Mouse (Mus musculus): ENCODE data around the gene H6pd.
A peak's percentile ranks its signal among the peaks of the same experiment; 100 is the strongest.

The H6pd gene

DNA sequence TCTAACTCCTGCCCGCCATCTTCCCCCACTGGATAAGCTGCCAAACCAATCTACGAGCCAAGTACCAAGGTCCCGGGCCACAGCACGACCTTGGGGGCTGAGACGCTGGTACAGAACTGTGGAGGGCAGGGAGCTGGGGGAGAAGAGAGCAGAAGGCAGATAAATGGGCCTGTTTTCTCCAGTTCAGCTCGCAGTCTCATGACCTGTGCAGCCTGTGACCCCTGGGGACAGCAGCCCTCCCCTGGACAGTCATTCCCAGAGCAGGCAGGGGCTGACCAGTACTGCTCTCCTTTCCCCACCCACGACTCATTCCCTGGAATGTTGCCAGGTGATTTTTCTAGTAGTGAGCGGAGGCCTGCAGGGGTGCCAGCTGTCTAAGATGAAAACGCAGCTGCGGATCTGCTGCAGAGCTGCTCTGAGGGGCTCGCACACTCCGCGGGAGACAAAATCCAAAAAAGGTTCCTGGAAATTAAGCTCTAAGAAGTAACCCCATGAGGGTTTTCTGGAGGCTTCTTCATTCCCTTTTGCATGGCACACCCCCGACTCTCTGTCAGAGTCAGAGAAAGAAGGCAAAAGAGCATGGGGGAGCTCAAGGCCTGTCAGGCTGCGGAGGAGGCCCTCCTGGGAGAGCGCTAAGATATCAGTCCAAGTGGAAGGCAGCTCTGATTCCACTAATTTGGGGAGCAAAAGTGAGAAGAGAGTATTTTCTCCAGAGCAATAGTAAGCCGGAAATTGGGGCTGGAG lies 30.9 kb downstream of the H6pd start:
- DNase-seq (ENCODE audit: low read depth, low spot score), result peak; percentile 65

DNA sequence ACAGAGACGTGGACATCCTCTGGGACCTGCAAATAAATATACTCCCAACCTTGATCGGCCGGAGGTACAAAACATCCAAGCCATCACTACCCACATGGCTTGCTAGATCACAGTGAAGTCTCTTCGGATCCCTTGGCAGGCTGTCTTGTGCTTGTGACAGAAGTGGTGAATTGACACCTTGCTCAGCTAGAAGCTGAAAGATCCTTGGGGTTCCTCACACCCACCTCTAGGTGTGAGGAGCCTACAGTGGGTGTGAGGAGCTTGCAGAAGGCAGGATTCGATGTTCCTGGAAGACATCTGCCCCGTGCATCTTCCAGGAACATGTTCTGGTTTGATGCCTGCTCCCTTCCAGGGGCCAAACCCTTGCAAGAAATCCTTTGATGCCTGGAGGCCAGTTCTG lies 31.6 kb downstream of the H6pd start:
- DNase-seq (ENCODE audit: low read depth, low spot score), result peak; percentile 85

DNA sequence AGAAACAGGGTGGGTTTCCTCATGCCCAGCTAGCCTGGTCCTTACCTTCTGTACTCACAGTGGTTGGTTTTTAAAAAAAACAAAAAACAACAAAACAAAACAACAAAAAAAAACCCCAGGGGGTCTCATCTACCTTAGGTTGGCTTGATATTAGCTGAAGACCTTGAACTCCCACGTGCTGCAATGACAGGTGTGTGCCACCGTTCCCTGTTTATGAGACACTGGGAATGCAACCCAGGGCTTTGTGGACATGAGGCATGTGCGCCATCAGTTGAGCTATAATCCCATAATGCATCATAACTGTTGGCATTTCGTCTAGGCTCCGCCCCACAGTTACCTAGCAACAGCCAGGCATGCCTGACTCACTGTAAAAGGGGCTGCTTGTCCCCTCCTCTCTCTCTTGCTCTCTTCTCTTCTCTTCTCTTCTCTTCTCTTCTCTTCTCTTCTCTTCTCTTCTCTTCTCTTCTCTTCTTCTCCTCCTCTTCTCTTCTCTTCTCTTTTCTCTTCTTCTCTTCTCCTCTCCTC lies 33.0 kb downstream of the H6pd start:
- no peak for DNase-seq (ENCODE audit: low read depth, low spot score)

DNA sequence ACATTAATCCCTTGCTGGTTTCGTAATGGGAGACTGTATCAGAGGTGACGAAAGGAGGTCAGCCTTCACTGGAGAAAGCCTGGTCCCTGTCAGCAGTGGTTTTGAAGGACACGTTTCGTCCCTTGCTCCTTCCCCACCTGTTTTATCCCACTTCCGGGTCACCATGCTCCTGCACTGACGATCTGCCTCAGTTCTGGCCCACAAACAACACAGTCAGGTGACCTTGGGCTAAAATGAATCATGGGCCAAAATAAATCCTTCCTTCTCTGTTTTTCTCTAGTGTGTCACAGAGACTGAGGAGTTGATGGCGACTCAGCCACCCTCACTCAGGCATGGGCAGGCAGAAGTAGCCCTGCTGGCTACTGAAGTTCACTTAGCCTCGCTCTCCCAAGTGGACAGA lies 33.5 kb downstream of the H6pd start:
- no peak for DNase-seq (ENCODE audit: low read depth, low spot score)

DNA sequence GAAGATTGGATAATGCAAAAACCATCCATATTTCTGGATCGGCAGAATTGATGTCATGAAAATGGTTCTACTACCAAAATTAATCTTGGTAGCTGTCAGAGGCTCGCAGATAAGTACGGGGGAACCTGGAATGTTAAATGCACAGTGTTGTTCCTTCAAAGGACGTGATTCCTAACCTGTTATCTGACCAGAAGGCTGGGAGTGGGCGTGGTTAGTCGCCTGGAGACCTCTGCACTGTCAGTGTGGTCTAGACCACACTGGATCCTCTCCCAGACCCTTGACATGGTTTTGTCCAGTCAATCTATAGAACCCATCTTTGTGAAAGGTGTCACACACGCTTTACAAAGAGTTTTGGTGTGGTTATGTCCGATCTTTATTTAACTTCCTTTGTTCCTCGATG lies 37.4 kb downstream of the H6pd start:
- DNase-seq (ENCODE audit: low read depth, low spot score), result no peak

DNA sequence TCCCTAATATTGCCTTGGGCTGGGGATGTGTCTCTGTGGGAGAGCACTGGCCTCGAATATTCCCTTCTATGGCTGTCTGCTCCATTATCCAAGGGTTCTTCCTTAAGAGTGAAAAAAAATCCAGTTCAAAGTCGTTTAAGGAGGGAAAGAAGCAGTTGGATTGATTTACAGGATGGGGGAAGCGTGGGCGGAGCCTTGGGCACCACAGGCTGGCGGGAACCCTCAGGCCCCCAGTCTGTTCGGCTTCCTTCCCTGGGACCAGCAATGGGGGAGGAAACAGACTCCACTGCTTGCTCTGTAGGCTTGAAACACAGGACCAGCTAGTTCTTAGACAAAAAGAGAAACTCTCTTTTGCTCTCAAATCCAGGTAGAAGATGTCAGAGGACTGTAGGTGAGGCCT lies 40.3 kb downstream of the H6pd start:
- DNase-seq (ENCODE audit: low read depth, low spot score), result no peak

DNA sequence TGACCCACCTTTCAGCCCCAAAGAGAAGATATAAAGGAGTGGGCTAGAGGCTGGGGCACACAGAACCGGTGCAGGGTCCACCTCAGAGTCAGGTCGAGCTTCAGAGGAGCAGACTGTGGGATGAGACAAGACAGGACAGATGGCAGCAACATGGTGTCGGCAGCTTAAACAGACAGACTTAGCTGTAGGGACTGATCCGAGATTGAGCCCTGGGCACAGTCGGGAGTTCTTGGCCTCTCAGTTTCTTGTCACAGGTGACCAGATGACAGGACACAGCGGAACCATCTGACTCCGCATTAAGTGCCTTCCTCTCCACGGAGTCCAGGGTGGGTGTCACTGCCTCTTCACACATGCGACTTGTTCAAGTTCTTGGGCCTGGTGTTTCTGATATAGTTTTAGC lies 41.9 kb downstream of the H6pd start:
- no peak for DNase-seq (ENCODE audit: low read depth, low spot score)

DNA sequence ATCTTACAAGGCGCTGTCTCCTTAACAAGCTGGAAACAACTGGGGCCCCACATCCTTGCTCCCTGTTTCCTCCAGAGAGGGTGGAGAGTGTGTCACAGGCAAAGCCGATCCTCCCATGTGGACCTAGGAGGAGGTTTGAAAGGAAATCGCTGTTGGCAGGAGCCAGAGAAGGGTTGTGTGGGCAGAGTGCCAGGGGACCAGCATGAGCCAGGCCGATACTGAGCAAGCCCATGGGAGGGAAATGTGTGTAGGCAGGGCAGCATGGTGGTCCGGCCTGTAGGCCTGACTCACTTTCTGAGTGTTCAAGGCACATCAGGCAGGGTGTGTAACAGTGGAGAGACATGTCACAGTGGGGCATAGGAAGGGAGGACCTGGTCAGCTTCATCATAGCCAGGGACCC lies 42.6 kb downstream of the H6pd start:
- peak; percentile 58 for DNase-seq (ENCODE audit: low read depth, low spot score)

DNA sequence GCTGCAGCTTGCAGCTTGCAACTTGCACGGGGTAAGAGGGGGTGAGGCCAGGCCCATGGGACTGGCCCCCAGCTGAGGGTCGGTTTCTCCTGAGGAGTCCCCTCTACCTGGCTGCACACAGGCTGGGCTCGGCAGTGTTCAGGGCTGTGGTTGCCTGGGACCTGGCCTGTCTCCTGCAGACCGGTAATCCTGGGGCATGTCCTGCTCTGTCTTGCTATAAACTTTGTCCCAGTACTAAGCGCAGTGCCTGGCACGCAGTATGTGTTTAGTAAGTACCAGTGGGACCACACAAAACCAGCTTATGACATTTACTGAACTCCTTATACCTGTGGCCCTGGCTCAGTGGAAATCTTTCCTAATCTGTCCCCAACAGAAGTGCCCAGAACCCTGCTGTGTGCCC lies 43.2 kb downstream of the H6pd start:
- no peak for DNase-seq (ENCODE audit: low read depth, low spot score)

DNA sequence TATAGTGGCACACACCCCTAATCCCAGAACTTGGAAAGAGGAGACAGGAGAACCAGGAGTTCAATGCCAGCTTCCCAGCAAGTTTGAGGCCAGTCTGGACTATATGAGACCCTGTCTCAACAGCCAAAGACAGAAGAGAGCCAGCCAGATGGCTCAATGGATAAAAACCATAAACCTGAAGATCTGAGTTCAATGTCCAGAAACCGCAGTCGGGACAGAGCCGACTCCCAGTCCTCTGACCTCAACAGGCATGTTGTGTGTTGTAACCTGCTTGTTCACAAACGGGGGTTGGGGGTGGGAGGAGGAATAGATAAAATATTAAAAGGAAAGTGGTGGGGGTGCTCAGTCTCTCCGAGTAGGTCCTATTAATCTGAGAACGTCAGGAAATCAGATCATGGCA lies 43.6 kb downstream of the H6pd start:
- no peak for DNase-seq (ENCODE audit: low read depth, low spot score)

DNA sequence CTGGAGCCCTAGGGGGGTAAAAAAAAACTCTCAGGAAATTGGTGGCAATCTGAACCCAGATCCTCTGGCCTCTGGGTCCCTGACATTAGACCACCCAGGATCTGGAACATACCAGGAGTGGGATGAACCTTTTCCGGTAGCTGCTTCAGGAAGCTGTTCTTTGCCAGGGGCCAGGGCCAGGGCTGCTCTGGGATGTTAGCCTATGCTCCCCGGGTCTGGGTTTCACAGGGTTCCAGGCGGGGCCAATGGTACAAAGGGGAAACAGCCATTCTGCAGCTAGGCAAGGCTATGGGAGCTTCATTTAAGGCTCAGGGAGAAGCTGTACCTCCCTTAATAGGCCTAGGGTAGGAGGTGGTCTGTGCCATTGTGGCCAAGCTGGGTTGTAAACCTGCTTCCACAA lies 44.1 kb downstream of the H6pd start:
- no peak for DNase-seq (ENCODE audit: low read depth, low spot score)

DNA sequence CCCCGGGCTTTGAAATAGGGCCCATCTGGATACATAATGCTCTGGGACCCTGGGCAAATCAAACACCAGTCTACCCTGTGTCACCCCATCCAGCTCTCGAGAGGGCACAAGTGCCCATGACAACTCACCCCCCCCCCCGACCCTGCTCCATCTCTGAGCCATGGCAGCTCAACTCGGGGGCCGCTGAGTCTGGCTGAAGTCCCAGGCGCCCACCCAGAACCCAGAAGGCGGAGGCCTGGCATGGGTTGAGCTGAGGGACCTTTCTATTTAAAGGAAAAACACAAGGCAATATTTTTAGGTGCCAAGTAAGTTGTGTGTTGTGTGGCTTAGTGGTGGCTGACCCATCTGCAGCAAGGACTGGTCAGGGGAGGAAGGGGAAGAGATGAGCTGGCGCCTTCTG lies 44.5 kb downstream of the H6pd start:
- no peak for DNase-seq (ENCODE audit: low read depth, low spot score)

DNA sequence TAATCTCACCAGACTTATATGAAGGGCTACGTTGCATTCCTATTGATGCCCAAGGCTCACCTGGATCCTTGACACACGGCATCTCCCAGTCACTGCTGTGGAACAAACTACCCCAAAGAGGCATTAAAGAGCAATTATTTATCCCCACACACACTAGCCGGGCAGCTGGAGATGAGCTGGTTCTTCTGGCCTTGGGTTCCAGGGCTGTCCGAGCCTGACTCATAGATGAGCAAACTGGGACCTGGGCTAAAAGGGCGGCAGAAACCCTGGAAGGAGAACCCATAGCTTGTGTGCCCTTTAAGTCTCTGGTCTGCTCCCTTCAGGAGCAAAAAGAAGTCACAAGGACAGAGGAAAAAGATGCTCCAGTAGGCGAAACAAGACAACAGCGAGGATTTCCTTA lies 48.4 kb downstream of the H6pd start:
- DNase-seq (ENCODE audit: low read depth, low spot score), result no peak

DNA sequence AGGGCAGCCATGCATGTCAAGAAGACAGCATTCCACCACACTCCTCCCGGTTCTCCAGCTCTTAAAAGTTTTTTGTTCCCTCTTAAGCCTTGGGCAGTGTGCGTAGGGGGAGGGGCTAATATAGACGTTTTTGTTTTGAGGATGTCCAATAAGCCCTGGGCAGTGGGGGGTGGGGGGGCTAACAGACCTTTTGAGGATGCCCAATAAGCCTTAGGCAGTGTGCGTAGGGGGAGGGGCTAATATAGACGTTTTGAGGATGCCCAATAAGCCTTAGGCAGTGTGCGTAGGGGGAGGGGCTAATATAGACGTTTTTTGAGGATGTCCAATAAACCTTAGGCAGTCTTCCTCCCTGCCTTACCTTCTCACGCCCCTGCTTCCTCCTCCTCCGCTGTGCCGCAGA lies 49.0 kb downstream of the H6pd start:
- DNase-seq (ENCODE audit: low read depth, low spot score), result no peak

DNA sequence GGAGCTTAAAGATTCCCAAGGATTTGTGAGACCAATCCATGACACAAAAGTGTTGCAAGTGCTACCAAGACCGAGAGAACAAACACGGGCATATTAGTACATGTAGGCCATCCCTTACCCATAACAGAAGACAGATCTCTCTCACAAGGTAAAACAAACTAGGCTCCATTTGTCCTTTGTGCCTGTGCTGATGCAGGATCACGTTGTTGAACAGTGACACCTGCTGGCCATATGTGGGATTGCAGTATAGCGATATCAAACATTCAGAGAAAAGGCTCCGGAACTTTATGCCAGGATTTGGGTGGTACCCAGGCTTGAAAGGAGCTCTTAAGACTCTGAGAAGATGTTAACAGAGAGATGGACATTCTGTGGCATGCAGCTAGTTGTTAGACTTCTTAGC lies 50.3 kb downstream of the H6pd start:
- peak; percentile 87 for DNase-seq (ENCODE audit: low read depth, low spot score)

DNA sequence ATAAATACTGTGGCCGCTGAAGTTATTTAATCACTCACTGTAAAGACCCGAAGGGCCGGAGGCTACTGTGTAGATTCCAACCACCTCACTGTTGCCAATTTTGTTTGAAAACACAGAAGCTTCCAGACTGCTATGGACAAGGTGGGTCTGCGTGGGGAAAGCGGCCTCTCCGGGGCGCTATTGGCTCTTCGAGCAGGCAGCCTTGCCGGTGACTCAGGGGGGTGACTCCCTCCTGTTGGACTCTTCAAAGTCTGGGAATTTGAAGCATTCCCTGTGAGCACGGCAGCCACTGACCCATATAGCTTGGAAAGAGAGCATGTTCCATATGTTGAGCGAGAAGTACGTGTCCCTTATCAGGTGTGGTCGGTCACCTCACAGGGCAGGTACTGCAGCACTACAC lies 52.8 kb downstream of the H6pd start:
- DNase-seq (ENCODE audit: low read depth, low spot score), result no peak

DNA sequence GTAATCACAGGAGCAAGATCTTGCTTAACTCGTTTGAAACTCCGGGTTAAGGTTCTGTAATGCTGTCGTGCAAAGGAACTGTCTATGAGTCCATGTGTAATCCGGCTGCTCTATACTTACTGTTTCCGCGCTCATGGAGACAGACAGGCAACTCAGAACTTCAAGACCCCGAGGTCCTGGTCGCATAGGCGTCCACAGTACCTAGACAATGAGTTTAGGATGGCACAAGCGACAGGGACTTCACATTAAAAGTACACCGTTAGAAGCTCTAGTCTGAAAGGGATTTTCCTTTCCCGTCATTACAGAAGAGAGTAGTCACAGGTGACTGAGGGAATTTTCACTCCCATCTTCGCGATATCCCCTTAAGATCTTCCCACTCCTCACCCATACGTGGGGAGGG lies 53.2 kb downstream of the H6pd start:
- no peak for DNase-seq (ENCODE audit: low read depth, low spot score)

DNA sequence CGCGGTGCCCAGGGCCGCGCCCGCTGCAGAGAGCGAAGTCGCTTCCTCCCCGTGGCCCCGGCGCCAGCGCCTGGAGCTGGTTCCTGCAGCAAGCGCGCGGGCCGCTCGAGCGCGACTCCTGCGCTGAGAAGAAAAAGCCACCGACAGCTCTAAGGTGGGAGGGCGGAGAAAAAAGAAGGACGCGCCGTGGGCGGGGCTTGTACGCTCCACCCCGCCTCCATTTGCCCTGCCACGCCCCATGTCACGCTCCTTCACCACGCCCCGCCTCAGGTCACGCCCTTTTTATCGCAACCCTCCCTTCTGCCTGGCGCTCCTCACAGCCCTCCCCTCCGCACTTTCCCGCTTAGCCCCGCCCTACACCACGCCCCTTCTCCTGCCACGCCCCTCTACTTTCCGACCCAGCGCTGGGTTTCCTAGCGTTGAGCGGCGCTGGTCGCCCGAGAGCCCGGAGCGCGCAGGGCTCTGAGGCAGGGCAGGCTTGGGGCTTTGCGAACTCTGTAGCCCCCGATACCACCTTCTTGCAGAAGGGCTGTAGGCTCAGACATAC lies 53.9 kb downstream of the H6pd start, which contains the start of gene Spsb1:
Gene Spsb1 (minus strand): TSS at position 151 of the 547 bp plus-strand sequence.
- DNase-seq (ENCODE audit: low read depth, low spot score), result peak; percentile 98

DNA sequence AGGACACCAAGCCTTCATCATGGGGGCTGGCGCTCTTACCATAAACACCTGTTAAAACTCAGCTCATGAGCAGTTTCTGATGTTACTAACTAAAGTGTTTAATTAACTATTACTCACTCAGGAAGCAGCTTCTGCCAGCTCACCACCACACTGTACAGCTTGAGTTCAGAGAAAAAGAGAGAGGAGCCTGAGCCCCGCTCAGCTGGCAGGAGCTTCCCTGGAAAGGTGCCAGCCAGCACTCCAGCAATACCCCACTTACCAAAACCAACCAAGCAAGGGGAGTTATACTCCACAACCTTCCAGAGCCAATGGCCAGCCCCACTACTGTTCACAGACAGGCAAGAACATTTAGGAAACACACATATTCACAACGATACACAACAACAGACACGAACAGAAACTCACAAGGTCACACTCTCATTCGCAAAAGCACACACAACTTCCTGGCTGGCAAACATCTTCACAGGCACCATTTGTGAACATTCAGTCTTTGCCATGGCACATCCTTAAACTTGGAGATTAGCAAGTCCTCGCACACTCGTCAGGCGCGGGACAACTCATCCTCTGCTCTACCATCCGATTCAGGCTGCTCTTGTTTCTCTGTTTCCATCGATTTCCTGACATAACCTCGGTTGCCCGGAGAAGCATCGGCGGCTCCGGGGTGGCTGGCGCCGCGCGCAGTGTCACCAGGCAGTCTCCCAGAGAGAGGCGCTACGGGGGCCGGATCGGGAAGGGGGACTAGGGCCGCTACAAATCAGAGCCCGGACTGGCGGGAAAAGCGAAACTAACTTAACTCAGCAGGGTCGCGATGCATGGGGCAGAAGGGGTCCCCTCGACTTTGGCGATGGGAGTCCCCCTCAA lies 55.0 kb downstream of the H6pd start:
- peak; percentile 81 for DNase-seq (ENCODE audit: low read depth, low spot score)

DNA sequence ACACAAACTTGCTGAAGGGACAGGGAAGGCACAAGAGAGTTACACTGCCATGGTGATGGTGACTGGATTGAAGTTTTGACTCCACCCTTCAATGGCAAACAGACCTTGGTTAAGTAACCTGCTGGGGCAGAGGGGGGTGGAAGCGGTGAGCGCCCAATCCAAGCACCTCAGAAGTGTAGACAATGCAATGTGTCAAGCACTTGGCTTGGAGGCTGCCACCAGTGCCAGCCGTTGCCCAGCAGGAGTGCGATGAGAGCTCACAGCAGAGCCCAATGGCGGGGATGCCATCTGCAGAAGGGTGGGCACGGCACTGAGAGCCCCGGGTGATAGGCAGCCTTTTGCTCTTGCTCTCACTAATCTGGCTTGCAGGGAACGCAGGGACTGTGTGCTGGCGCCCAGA lies 56.6 kb downstream of the H6pd start:
- no peak for DNase-seq (ENCODE audit: low read depth, low spot score)

DNA sequence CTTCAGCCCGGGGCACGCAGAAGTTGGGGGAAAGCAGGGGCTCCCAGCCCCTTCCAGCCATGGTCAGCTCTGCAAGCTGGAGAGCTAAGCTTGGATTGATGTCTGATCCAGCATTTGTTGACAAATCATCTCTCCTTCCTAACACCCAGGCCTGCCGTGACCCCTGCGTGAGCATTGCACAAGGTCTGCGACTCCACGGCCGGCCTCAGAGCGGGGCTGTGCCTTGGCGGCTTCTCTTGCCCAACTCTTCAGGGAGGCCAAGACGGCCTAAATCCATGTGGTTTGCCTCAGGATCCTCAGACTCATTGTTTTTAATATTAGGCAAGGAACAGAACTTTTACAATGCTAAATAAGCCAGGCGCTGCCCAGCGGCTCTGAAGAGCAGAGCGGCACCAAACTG lies 57.6 kb downstream of the H6pd start:
- DNase-seq (ENCODE audit: low read depth, low spot score), result no peak

DNA sequence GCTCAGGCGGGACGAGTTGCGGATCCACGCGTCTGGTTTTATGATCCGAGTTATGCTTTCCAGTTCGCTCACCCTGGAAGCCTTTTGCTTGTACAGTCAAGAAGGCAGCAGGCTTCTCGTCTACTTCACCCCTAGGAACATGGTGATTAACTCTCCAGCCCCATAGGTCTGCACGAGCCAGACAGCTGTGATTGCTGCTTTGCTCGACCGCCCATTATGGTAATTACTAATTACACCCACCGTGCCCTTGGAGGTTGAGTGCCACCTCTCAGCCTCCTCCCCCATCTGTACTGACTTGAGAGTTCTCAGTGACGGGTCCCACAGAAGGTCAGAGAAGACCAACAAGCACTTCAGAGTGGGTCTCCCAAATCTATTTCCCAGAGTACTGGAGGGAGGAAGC lies 59.1 kb downstream of the H6pd start:
- no peak for DNase-seq (ENCODE audit: low read depth, low spot score)

DNA sequence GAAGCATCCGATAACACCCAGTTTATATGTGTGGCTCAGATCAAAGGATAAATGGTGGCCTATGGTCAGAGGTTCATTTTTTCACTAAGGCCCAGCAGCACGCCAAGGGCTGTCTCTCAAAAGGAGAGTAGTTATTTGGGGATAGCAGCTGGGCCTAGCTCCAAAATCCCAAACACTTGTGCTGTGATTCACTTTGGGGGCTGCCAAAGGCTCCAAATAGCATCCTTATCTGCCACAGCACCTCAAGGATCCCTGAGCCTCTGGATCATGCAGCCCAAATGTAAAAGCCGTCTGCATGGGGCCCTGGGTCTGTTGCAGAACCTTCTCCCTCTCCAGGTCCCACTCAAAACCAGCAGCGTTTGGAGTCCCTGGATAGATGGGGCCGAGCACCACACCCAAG lies 60.7 kb downstream of the H6pd start:
- peak; percentile 74 for DNase-seq (ENCODE audit: low read depth, low spot score)
